Mouse (Mus musculus) layer of hippocampus, adult 2 months (tissue): ENCODE measurements around the gene Etv2. TPM values are rescaled to one million over a fixed set of nuclear protein-coding genes. Genes with fewer than 3 reads are reported as not detected.

Source experiments
- DNase-seq, 2 experiments: peaks; one replicate each; pipeline ENCODE4 v3.0.0; 2022; ENCODE audit warnings: low spot score in 2 of 2
- H3K27ac ChIP-seq: fragments of 200-600 bp; 2 replicates; pipeline ENCODE4 v1.8.1; 2022
- H3K4me3 ChIP-seq: fragments of 200-600 bp; 2 replicates; pipeline ENCODE4 v1.8.1; 2022; ENCODE audit warnings: mild to moderate bottlenecking
- CTCF ChIP-seq: fragments of 200-600 bp; conservative IDR thresholded peaks from 2 replicates; pipeline ENCODE4 v1.8.1; 2022; ENCODE audit warnings: antibody characterized with exemption, mild to moderate bottlenecking, moderate library complexity
- long read RNA-seq, 2 experiments: library from polyadenylated mRNA; stranded (forward); transcript quantifications; one replicate each; pipeline ENCODE4 v2.0.0; 2021; ENCODE audit warnings: borderline mapping rate in 2 of 2
- total RNA-seq, 2 experiments: library from RNA; stranded (reverse); gene quantifications; 2 replicates each; pipeline ENCODE4 v1.2.3; 2021

Gene Etv2
- not detected for total RNA-seq
- long read RNA-seq, experiment 1, result 0 reads
- long read RNA-seq, experiment 2, result 0 reads

DNA sequence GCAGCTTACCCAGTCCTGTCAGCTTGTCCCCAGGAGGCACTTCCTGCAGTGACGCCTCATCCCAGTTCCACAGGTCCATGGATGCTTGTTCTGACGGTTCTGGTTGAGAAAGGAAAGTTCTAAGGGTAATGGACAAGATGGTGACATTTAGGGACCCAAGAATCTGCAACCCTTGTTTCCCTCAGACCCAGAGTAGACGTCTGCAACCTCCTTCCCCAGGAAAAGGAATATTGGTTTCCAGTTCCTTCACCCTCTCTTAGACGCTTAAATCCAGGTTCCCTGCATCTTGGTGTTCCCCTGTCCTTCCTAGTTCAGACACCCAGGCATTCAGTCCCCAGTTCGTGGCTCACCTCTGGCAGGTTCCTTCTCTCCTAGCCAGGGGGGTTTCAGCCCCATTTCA, at the start of gene Etv2:
TSS of gene Etv2 (minus strand) at position 101 of the 400 bp plus-strand sequence.
- no peak for DNase-seq
- TF ChIP-seq CTCF, result no peak
- H3K4me3 ChIP-seq, result no peak within 1 kb of the TSS
- H3K27ac ChIP-seq, result no peak within 1 kb of the TSS

DNA sequence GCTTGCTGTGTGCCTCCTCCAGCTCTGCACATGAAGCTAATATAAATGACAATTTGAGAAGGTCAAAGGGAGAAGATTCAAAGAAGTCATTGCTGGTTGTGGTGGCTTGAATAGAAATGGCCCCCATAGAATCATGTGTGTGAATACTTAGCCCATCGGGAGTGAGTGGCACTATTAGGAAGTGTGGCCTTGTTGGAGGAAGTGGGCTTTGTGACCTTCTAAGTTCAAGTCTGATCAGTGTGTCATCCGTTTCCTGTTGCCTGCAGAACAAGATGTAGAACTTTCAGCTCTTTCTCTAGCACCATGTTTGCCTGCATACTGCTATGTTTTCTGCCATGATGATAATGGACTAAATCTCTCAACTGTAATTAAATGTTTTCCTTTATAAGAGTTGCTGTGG, 47.8 kb upstream of the Etv2 start:
- Histone ChIP-seq H3K4me3 (no peak overlapping the region), H3K27ac (no peak overlapping the region)
- no peak for TF ChIP-seq CTCF
- no peak for DNase-seq

DNA sequence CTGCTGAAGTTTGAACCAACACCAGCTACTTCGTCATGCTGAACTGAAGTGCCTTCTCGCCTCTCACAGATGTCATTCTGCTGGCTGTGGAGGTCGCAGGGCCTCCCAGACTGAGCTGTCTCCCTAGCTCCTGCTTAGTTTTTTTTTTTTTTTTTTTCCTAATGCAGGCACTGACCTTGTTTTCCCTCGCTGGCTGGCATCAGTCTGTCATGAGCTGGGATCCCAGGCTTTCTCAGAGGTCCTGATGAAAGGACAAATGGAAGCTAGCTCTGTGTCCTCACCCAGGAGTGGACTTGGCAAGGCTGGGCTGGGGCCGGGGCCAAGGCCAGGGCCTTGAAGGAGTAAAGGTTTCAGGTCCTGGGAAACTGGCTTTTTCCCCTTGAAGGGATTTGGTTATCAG, 46.2 kb upstream of the Etv2 start:
- Histone ChIP-seq H3K27ac (no peak overlapping the region), H3K4me3 (no peak overlapping the region)
- no peak for DNase-seq
- TF ChIP-seq CTCF, result no peak

DNA sequence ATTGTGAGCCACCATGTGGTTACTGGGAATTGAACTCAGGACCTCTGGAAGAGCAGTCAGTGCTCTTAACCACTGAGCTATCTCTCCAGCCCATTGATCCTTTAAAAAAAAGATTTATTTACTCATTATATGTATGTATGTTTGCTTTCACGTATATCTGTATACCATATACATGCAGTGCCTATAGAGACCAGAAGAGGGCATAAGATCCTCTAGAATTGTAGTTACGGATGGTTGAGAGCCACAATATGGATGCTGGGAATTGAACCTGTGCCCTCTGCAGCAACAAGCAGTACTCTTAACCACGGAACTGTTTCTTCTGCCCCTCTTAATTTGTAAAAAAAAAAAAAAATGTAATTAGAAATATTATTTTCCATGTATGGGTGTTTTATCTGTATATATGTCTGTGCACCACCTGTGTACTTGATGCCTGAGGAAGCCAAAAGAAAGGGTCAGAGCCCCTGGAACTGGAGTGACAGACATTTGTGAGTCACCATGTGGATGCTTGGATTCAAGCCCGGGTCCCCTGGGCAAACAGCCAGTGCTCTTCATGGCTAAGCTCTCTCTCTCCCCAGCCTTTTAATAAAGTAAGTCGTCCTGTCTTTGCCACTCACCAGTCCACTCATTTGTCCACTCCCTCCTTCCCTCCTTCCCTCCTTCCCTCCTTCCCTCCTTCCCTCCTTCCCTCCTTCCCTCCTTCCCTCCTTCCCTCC, 42.8 kb upstream of the Etv2 start:
- H3K4me3 ChIP-seq, result no peak overlapping the region
- TF ChIP-seq CTCF, result peak; percentile 40
- H3K27ac ChIP-seq, result no peak overlapping the region
- DNase-seq, result peak in 1 of 2 experiments; percentile 16

DNA sequence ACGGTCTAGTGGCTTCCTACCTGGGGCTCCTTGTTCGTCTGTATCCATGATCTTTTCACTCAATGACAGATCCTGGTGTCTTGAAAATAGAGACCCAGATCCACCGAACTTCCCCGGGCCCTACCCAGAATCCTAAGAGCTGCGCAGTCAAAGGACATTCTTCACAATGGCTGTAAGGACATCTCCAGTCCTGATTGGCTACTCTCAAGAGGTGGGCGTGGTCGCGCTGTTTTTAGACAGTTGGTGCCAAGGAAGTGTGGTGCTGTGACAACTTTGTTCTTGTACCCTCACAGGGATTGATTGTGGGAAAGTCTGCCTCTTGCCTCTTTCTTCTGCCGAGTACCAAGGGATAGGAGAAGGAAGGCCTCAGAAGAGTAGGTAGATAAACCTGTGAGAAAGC, 35.8 kb upstream of the Etv2 start, which contains the start of gene Pmis2:
TSS of gene Pmis2 (minus strand) at position 126 of the 400 bp plus-strand sequence.
- no peak within 1 kb of the TSS for H3K27ac ChIP-seq
- no peak for TF ChIP-seq CTCF

DNA sequence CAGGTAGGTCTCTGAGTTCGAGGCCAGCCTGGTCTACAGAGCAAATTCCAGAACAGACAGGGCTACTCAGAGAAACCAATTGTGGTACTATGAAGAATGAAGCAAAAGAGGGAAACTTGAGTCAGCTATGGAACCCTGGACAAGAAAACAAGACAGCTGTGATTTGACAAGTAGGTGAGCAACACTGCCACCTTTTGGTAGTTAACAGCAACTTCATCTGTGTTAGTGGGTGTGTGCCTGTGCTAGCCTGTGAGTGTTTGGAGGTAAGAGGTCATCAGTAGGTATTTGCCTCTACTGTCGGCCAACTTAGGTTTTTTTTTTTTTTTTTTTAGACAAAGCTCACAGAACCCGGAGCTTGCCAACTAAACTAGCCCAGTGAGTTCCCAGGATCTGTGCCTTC, 33.6 kb upstream of the Etv2 start:
- no peak for DNase-seq
- Histone ChIP-seq H3K4me3 (no peak overlapping the region), H3K27ac (no peak overlapping the region)
- peak; percentile 63 for TF ChIP-seq CTCF

More for the DNA sequence above, 35.8 kb upstream of the Etv2 start, which contains the start of gene Pmis2:
- H3K4me3 ChIP-seq, result no peak within 1 kb of the TSS
- no peak for DNase-seq

DNA sequence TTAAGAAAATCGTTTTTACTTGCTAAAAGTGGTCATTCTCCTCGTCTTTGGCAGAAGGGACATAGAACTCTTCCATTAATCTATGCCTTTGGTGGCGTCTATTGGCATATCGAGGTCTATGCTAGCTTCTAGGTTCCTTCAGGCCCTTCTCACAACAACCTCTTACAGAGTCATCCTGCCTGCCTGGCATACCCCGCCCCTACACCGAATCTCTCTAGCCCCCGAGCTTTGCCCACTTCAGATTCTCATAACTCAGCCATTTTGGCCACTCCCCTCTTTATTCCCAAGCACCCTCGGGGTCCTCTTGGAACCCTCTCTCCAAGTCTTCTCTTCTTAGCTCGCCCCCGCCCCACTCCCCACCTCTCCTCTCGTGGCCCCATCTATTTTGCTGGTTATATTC, 29.7 kb upstream of the Etv2 start:
- TF ChIP-seq CTCF, result no peak
- no peak for DNase-seq
- peak overlapping the region; percentile 75 for H3K4me3 ChIP-seq
- H3K27ac ChIP-seq, result peak overlapping the region; percentile 86

DNA sequence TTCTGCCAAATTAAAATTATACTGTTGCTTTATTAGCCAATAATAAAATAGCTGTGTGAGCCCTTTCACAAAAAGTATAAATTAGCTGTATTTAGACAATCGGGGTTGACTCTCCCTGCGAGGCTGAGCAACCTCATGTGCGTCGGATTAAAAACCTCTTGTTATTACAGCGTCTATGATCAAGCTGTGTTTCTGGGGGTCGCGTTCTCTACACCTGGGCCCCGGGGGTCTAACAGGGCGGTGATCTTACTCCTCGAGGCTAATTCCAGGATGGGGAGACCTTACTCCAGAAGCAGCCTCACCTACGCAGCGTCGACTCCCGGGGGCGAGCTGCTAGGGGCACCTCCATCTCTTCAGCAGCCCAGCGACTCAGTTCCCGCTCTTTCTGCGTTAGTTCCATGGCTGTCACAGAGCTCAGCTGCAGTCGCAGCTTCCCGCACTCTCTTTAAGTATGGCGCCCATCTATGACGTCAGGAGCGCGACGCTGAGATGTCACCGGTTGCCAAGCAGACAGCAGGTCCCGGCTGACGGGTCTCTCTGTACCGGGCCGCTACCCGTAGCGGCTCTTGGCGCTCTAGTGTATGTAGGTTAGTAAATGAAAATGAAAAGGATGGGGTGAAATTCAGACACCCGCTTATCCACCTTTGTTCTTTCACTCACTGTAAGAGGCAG, 29.0 kb upstream of the Etv2 start, which contains the start of gene Haus5:
TSS of gene Haus5 (minus strand) at position 466 of the 672 bp plus-strand sequence.
- peak within 1 kb of the TSS; percentile 86 for H3K27ac ChIP-seq
- peak; percentile 89 to 95 for DNase-seq
- no peak for TF ChIP-seq CTCF
- H3K4me3 ChIP-seq, result peak within 1 kb of the TSS; percentile 75

DNA sequence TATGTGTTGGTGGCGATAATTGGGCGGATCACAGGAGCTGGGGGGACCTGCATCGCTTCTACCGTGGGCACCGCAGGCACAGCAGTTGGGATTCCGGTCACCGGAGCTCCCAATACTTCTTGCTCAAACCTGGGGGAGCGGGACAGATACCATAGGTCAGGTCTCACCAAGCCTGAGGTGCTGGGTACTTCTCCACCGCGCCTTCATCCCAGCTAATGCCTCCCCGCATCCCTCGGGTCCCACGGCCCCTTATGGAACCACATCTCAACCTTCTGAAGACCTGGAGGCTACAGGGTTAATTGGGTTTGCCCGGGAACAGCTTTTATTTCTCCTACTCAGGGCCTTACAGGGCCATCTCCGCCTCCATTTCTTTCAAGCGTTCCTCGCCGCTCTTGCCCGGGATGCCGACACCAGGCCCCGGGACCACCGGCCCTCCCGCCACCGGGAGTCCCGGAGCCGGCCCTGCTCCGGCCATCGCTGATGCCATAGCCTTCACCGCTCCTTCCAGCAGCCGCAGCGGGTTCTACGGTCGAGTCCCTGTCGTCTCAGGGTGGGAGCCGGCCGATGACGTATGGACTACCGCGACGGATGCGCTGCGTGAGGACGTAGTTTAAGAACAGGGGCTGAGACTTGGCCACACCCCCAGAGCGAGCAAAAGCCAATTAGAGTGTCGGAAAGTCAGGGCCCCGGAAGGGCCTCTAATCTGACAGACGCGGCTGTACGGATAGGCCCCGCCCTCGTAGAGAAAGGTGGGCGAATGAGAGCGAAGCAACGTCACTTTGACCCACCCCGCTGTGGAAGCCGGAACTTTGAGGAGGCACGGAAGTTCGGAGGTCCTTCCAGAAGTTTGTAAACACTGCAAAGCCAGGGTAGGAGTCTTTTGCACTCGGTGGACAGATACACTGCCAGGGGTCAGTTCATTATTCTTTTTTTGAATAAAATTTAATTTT, 14.2 kb upstream of the Etv2 start, which contains the start of gene Rbm42:
TSS of gene Rbm42 (minus strand) at position 727 of the 950 bp plus-strand sequence.
- peak; percentile 99 for DNase-seq
- Histone ChIP-seq H3K4me3 (peak within 1 kb of the TSS; percentile 77), H3K27ac (peak within 1 kb of the TSS; percentile 93)
- no peak for TF ChIP-seq CTCF

DNA sequence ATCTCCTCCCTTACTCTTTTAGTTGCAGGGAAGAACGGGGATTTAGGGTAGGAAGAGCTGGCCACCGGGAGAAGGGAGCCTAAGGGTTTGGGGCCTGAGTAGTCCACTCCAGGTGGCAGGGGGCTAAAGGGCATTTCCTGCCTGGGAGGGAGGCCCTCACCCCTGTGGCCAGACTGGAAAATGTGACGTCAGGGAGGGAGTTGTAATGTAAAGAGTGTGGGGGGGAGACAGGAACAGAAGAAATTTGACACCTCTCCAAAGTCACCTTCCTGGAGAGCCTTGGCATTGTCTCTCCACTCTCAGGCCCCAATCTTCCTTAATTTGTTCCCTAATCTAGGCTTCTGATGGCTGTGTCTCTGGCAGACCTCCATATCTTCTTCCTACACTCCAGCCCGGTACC, 3.4 kb upstream of the Etv2 start:
- DNase-seq, result no peak
- no peak overlapping the region for H3K4me3 ChIP-seq
- no peak overlapping the region for H3K27ac ChIP-seq
- TF ChIP-seq CTCF, result no peak

DNA sequence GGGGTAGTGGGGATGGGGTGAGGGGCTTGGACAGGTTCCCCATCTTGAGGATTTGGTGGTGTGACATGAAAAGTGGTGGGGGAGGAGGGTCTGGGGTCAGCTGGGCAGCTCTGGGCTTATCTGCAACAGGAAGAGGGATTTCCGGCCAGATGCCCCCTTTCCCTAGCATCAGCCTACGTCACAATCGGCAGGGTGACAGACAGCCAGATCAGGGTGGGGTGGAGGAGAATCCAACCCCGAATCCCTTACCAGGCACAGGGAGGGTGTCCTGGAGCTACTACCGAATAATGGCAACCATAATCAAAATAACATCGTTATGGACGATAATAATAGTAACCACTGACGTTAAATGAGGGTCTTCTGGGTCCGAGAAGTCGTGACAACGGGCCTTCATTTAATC, 743 bp upstream of the Etv2 start:
- DNase-seq, result no peak
- H3K4me3 ChIP-seq, result no peak overlapping the region
- H3K27ac ChIP-seq, result no peak overlapping the region
- no peak for TF ChIP-seq CTCF

DNA sequence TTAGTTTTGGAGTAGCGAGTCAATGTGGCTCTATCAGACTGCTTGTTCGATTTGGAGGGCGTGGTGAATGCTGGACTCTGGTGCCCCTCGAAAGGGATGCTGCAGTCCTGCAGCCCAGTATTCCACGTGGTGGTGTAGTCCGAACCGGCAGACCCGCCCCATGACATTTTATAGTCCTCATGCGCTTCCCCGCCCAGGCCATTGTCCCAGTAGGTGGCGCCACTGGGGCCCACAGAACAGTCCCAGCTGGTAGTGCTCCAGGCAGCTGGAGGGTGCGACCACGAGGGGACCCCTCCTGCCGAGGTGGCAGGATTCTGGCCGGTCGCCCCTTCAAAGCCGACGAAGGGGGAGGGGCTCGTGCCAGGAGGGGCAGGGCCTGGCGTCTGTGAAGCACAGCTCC, 1.0 kb downstream of the Etv2 start:
- TF ChIP-seq CTCF, result peak; percentile 72
- DNase-seq, result peak in 1 of 2 experiments; percentile 32
- H3K27ac ChIP-seq, result no peak overlapping the region
- no peak overlapping the region for H3K4me3 ChIP-seq
